Mouse (Mus musculus): ENCODE measurements around the gene Gm45837. TPM values are rescaled to one million over a fixed set of nuclear protein-coding genes. Genes with fewer than 3 reads are reported as not detected.

Gene Gm45837
- polyA plus RNA-seq, 1 experiment from 2014 or later, result 4.0 TPM

DNA sequence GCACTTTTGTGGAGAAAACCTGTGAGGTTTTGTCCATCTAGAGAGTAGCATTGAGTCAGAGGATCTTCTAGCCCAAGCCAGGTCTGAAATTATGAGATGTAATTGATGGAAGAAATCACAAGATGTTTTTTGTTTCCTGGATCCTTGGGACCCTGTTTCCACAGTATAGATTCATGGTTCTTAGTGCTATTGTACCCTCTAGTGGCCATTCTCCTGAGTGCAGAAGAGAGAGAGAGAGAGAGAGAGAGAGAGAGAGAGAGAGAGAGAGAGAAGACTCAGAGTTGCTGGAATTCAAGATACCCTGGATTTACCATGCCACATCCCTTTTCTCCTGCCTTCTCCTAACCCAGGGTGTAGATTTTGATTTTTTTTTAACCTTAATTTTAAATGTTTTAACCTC, 36.5 kb upstream of the Gm45837 start:
- Histone ChIP-seq H3K4me1 (ENCODE audit: control insufficient read depth, low read depth, low read length) (peaks cover 16% of the 10 kb centered on the region), H3K27ac (ENCODE audit: low read length) (no peak overlapping the region), H3K4me2 (ENCODE audit: low read depth, low read length) (no peak overlapping the region), H3K9ac (ENCODE audit: low read depth, low read length) (no peak overlapping the region), H3K27me3 (ENCODE audit: control insufficient read depth, insufficient read depth, low read depth, low read length) (no peaks in the 10 kb centered on the region), H3K4me3 (ENCODE audit: low read depth, low read length) (no peak overlapping the region), H3K9me3 (replicated peaks; ENCODE audit: control insufficient read depth, low read length) (no peaks in the 10 kb centered on the region), H3K36me3 (ENCODE audit: control insufficient read depth, insufficient read depth) (peaks cover 6% of the 10 kb centered on the region; the same call in 1 of the 2 replicates)
- ATAC-seq (ENCODE audit: low read depth), result no peak

- no peak overlapping the region for H3K27ac ChIP-seq (ENCODE audit: low read length)
- no peak for ATAC-seq (ENCODE audit: low read depth)
- H3K27me3 ChIP-seq (ENCODE audit: control insufficient read depth, insufficient read depth, low read depth, low read length), result no peaks in the 10 kb centered on the region
- H3K4me1 ChIP-seq (ENCODE audit: control insufficient read depth, low read depth, low read length), result peaks cover 25% of the 10 kb centered on the region
- no peak overlapping the region for H3K4me3 ChIP-seq (ENCODE audit: low read depth, low read length)
- WGBS (ENCODE audit: insufficient replicate concordance), result 72% methylated on average over 10 of the region's 10 CpGs
- H3K9me3 ChIP-seq (replicated peaks; ENCODE audit: control insufficient read depth, low read length), result no peaks in the 10 kb centered on the region
- H3K36me3 ChIP-seq (ENCODE audit: control insufficient read depth, insufficient read depth), result peaks cover 4% of the 10 kb centered on the region; the same call in 1 of the 2 replicates
- no peak overlapping the region for H3K9ac ChIP-seq (ENCODE audit: low read depth, low read length)
- H3K4me2 ChIP-seq (ENCODE audit: low read depth, low read length), result no peak overlapping the region
These were observed 33.9 kb upstream of the Gm45837 start for GRCm38 (mm10) chr7:101376701-101377340.

- Histone ChIP-seq H3K9me3 (replicated peaks; ENCODE audit: control insufficient read depth, low read length) (no peaks in the 10 kb centered on the region), H3K27ac (ENCODE audit: low read length) (peak overlapping the region; percentile 63), H3K4me1 (ENCODE audit: control insufficient read depth, low read depth, low read length) (peaks cover 25% of the 10 kb centered on the region), H3K4me2 (ENCODE audit: low read depth, low read length) (peak overlapping the region; percentile 42), H3K4me3 (ENCODE audit: low read depth, low read length) (peak overlapping the region; percentile 33), H3K9ac (ENCODE audit: low read depth, low read length) (no peak overlapping the region; the same call in 1 of the 2 replicates), H3K27me3 (ENCODE audit: control insufficient read depth, insufficient read depth, low read depth, low read length) (no peaks in the 10 kb centered on the region), H3K36me3 (ENCODE audit: control insufficient read depth, insufficient read depth) (peaks cover 4% of the 10 kb centered on the region; the same call in 1 of the 2 replicates)
- peak; percentile 75 for ATAC-seq (ENCODE audit: low read depth)
- 10% methylated on average over 7 of the region's 7 CpGs for WGBS (ENCODE audit: insufficient replicate concordance)
These were observed 32.9 kb upstream of the Gm45837 start for GRCm38 (mm10) chr7:101377741-101378262.

DNA sequence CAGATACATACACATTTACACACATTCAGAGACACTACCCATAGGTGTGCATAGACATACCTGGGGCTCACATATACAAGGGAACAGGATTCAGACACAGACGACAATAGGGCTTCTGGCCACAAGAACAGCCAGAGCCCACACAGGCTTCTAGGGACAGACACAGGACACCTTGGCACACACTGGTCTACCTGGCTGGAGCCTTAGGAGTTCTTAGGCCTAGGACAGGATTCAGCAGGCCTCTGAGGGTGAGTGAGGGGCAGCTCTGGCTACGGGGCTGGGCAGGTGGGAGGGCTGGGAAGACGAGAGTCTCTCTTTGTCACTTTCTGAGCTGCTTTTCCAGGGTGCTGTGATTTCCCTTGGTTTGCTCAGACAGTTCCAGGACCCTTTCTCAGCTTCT, 32.4 kb upstream of the Gm45837 start:
- peak overlapping the region; percentile 42 for H3K4me2 ChIP-seq (ENCODE audit: low read depth, low read length)
- H3K36me3 ChIP-seq (ENCODE audit: control insufficient read depth, insufficient read depth), result peaks cover 4% of the 10 kb centered on the region; the same call in 1 of the 2 replicates
- H3K9me3 ChIP-seq (replicated peaks; ENCODE audit: control insufficient read depth, low read length), result no peaks in the 10 kb centered on the region
- no peak for ATAC-seq (ENCODE audit: low read depth)
- 52% methylated on average over 3 of the region's 3 CpGs for WGBS (ENCODE audit: insufficient replicate concordance)
- peaks cover 25% of the 10 kb centered on the region for H3K4me1 ChIP-seq (ENCODE audit: control insufficient read depth, low read depth, low read length)
- no peaks in the 10 kb centered on the region for H3K27me3 ChIP-seq (ENCODE audit: control insufficient read depth, insufficient read depth, low read depth, low read length)
- H3K4me3 ChIP-seq (ENCODE audit: low read depth, low read length), result peak overlapping the region; percentile 4; the same call in 1 of the 2 replicates
- H3K9ac ChIP-seq (ENCODE audit: low read depth, low read length), result no peak overlapping the region; the same call in 1 of the 2 replicates
- peak overlapping the region; percentile 63 for H3K27ac ChIP-seq (ENCODE audit: low read length)

DNA sequence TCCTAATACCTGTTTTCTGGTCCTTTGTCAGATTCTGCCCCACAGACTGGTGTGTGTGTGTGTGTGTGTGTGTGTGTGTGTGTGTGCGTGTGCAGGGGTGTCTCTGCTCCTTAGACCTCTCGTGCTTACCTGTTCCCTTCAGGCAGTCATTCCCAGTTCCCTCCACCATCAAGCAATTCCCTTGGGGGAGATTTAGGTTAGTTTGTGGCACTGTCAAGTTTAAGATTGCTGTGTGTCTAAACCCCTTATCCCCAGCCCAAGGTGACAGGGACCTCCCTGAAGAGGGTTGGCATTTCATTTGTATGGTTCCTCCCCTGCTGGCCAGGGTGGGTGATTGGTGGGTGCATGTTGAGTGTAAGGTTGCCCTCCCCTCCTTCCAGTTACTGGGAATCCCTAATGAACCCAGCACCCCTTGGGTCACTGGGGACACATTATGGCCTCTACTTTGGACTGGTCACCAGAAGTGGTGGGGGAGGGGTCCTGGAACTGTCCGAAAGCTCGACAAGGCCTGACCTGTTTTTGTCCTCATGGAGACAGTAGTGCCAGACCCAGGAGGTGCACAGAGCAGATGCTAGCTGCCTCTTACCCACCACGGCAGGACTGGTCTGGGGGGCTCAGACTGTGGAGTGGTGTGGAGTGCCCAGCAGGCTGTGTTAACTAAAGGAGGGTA, 31.8 kb upstream of the Gm45837 start:
- no peaks in the 10 kb centered on the region for H3K27me3 ChIP-seq (ENCODE audit: control insufficient read depth, insufficient read depth, low read depth, low read length)
- H3K4me2 ChIP-seq (ENCODE audit: low read depth, low read length), result peak overlapping the region; percentile 42
- no peaks in the 10 kb centered on the region for H3K9me3 ChIP-seq (replicated peaks; ENCODE audit: control insufficient read depth, low read length)
- H3K9ac ChIP-seq (ENCODE audit: low read depth, low read length), result no peak overlapping the region
- H3K4me1 ChIP-seq (ENCODE audit: control insufficient read depth, low read depth, low read length), result peaks cover 25% of the 10 kb centered on the region
- WGBS (ENCODE audit: insufficient replicate concordance), result 44% methylated on average over 5 of the region's 5 CpGs
- no peak overlapping the region for H3K4me3 ChIP-seq (ENCODE audit: low read depth, low read length)
- no peak for ATAC-seq (ENCODE audit: low read depth)
- no peak overlapping the region for H3K27ac ChIP-seq (ENCODE audit: low read length)
- H3K36me3 ChIP-seq (ENCODE audit: control insufficient read depth, insufficient read depth), result peaks cover 4% of the 10 kb centered on the region; the same call in 1 of the 2 replicates

DNA sequence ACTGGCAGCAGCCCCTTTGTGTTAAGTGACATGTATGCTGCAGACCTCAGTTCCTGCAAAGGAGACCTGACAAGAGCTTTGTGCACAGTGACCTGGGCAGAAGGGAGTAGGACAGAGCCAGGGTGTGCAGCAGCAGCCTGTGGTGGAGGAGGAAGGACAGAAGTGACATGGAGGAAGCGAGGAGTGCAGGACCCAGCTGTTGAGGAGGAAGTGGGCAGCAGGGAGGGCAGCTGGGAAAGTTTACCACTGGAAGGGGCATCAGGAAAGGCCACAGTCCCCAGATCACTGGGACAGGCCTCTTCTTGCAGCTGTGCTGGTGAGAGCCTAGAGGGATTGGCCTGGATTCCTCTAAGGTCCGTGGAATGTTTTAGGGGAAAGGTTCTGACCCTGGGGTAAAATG, 31.0 kb upstream of the Gm45837 start:
- Histone ChIP-seq H3K9ac (ENCODE audit: low read depth, low read length) (no peak overlapping the region), H3K4me3 (ENCODE audit: low read depth, low read length) (no peak overlapping the region), H3K36me3 (ENCODE audit: control insufficient read depth, insufficient read depth) (peaks cover 4% of the 10 kb centered on the region; the same call in 1 of the 2 replicates), H3K27ac (ENCODE audit: low read length) (no peak overlapping the region), H3K27me3 (ENCODE audit: control insufficient read depth, insufficient read depth, low read depth, low read length) (no peaks in the 10 kb centered on the region), H3K4me2 (ENCODE audit: low read depth, low read length) (no peak overlapping the region), H3K9me3 (replicated peaks; ENCODE audit: control insufficient read depth, low read length) (no peaks in the 10 kb centered on the region), H3K4me1 (ENCODE audit: control insufficient read depth, low read depth, low read length) (peaks cover 28% of the 10 kb centered on the region)
- 63% methylated on average over 2 of the region's 2 CpGs for WGBS (ENCODE audit: insufficient replicate concordance)
- no peak for ATAC-seq (ENCODE audit: low read depth)

- Histone ChIP-seq H3K9me3 (replicated peaks; ENCODE audit: control insufficient read depth, low read length) (no peaks in the 10 kb centered on the region), H3K9ac (ENCODE audit: low read depth, low read length) (no peak overlapping the region), H3K27me3 (ENCODE audit: control insufficient read depth, insufficient read depth, low read depth, low read length) (no peaks in the 10 kb centered on the region), H3K4me3 (ENCODE audit: low read depth, low read length) (no peak overlapping the region), H3K4me2 (ENCODE audit: low read depth, low read length) (no peak overlapping the region), H3K27ac (ENCODE audit: low read length) (no peak overlapping the region), H3K36me3 (ENCODE audit: control insufficient read depth, insufficient read depth) (no peaks in the 10 kb centered on the region), H3K4me1 (ENCODE audit: control insufficient read depth, low read depth, low read length) (peaks cover 36% of the 10 kb centered on the region)
- no peak for ATAC-seq (ENCODE audit: low read depth)
- 63% methylated on average over 6 of the region's 6 CpGs for WGBS (ENCODE audit: insufficient replicate concordance)
These were observed 29.2 kb upstream of the Gm45837 start for GRCm38 (mm10) chr7:101381512-101381911.

- Histone ChIP-seq H3K27ac (ENCODE audit: low read length) (no peak overlapping the region), H3K36me3 (ENCODE audit: control insufficient read depth, insufficient read depth) (no peaks in the 10 kb centered on the region), H3K9me3 (replicated peaks; ENCODE audit: control insufficient read depth, low read length) (no peaks in the 10 kb centered on the region), H3K27me3 (ENCODE audit: control insufficient read depth, insufficient read depth, low read depth, low read length) (no peaks in the 10 kb centered on the region), H3K4me2 (ENCODE audit: low read depth, low read length) (no peak overlapping the region), H3K4me1 (ENCODE audit: control insufficient read depth, low read depth, low read length) (peaks cover 34% of the 10 kb centered on the region), H3K9ac (ENCODE audit: low read depth, low read length) (no peak overlapping the region), H3K4me3 (ENCODE audit: low read depth, low read length) (no peak overlapping the region)
- 36% methylated on average over 8 of the region's 8 CpGs for WGBS (ENCODE audit: insufficient replicate concordance)
- ATAC-seq (ENCODE audit: low read depth), result 0 out of 2 replicates have a peak, but pooled peaks have one; percentile 14
These were observed 28.3 kb upstream of the Gm45837 start for GRCm38 (mm10) chr7:101382378-101382777.

GRCm38 (mm10) chr7:101383756-101384155, 26.9 kb upstream of the Gm45837 start:
- H3K9ac ChIP-seq (ENCODE audit: low read depth, low read length), result no peak overlapping the region
- H3K27ac ChIP-seq (ENCODE audit: low read length), result peak overlapping the region; percentile 37; the same call in 1 of the 2 replicates
- no peak overlapping the region for H3K4me2 ChIP-seq (ENCODE audit: low read depth, low read length)
- no peak for ATAC-seq (ENCODE audit: low read depth)
- WGBS (ENCODE audit: insufficient replicate concordance), result 37% methylated on average over 3 of the region's 3 CpGs
- peaks cover 22% of the 10 kb centered on the region for H3K4me1 ChIP-seq (ENCODE audit: control insufficient read depth, low read depth, low read length)
- no peak overlapping the region for H3K4me3 ChIP-seq (ENCODE audit: low read depth, low read length)
- no peaks in the 10 kb centered on the region for H3K27me3 ChIP-seq (ENCODE audit: control insufficient read depth, insufficient read depth, low read depth, low read length)
- H3K9me3 ChIP-seq (replicated peaks; ENCODE audit: control insufficient read depth, low read length), result no peaks in the 10 kb centered on the region
- no peaks in the 10 kb centered on the region; the same call in 1 of the 2 replicates for H3K36me3 ChIP-seq (ENCODE audit: control insufficient read depth, insufficient read depth)
